Mouse (Mus musculus) limb, embryonic 14.5 days (tissue): Measurements from ENCODE around the gene Cmpk2. TPM values are rescaled to one million over a fixed set of nuclear protein-coding genes. Genes with fewer than 3 reads are reported as not detected.

Source experiments
- ATAC-seq: fragments of 200-750 bp; cut with Nextera tagmentation; 2 replicates; pipeline ENCODE4 v1.8.0; 2017; ENCODE audit warnings: low read depth, moderate number of reproducible peaks, moderate TSS enrichment; ENCODE audit not compliant: low FRiP score
- DNase-seq: peaks from one replicate; pipeline ENCODE4 v3.0.0-alpha.2; 2015; ENCODE audit warnings: low spot score
- H3K27ac ChIP-seq: fragments of 300-500 bp; sonication (generic); replicated peaks from 2 replicates; pipeline ENCODE4 v1.5.1; 2014; ENCODE audit warnings: low read depth, mild to moderate bottlenecking, low read length, moderate library complexity, mixed read lengths
- H3K27me3 ChIP-seq: fragments of 300-500 bp; sonication (generic); 2 replicates; pipeline ENCODE4 v1.6.1; 2014; ENCODE audit warnings: low read length, mixed read lengths; ENCODE audit not compliant: control insufficient read depth, insufficient read depth
- H3K36me3 ChIP-seq: fragments of 300-500 bp; sonication (generic); 2 replicates; pipeline ENCODE4 v1.6.1; 2014; ENCODE audit warnings: mild to moderate bottlenecking, low read length, moderate library complexity, mixed read lengths; ENCODE audit not compliant: control insufficient read depth, insufficient read depth
- H3K4me1 ChIP-seq: fragments of 300-500 bp; sonication (generic); 2 replicates; pipeline ENCODE4 v1.6.1; 2014; ENCODE audit warnings: antibody characterized with exemption, low read length, mixed read lengths; ENCODE audit not compliant: control insufficient read depth, insufficient read depth
- H3K4me2 ChIP-seq: fragments of 300-500 bp; sonication (generic); replicated peaks from 2 replicates; pipeline ENCODE4 v1.6.1; 2014; ENCODE audit warnings: low read depth, mild to moderate bottlenecking, low read length, moderate library complexity; ENCODE audit not compliant: severe bottlenecking
- H3K4me3 ChIP-seq: fragments of 300-500 bp; sonication (generic); replicated peaks from 2 replicates; pipeline ENCODE4 v1.5.1; 2014; ENCODE audit warnings: low read length
- H3K9ac ChIP-seq: fragments of 300-500 bp; sonication (generic); 2 replicates; pipeline ENCODE4 v1.6.1; 2014; ENCODE audit warnings: mild to moderate bottlenecking, low read depth, low read length, moderate library complexity; ENCODE audit not compliant: severe bottlenecking
- H3K9me3 ChIP-seq: fragments of 300-500 bp; sonication (generic); 2 replicates; pipeline ENCODE4 v1.6.1; 2016; ENCODE audit warnings: low read length; ENCODE audit not compliant: control insufficient read depth
- POLR2A ChIP-seq: fragments of 200-500 bp; IDR thresholded peaks from 2 replicates; pipeline ENCODE4 v1.8.0; 2012; ENCODE audit warnings: inconsistent platforms, mild to moderate bottlenecking, moderate library complexity, borderline replicate concordance; ENCODE audit not compliant: insufficient read depth, insufficient read length; ENCODE audit errors: extremely low read depth
- WGBS: fragments of 180-500 bp; shearing (Covaris S2); extraction: QIAGEN DNeasy Blood & Tissue Kit; methylation state at CpG from one replicate; pipeline ENCODE4 v1.1.7; 2014; 5-methylcytosine and 5-hydroxymethylcytosine counted together
- polyA plus RNA-seq, 2 experiments: library from polyadenylated mRNA; depleted of rRNA in 1 of 2; stranded (reverse) in 1 of 2; unstranded in 1 of 2; fragments of >200 nt; fragmentation: Nextera tagmentation in 1 of 2; extraction: Ambion mirVana in 1 of 2; gene quantifications; 2 replicates each; pipeline versions ENCODE4 v1.2.1 to v1.2.3; 2012 to 2014

The Cmpk2 gene
- polyA plus RNA-seq, 2 experiments, result 4.0 to 7.2 TPM

GRCm38 (mm10) chr12:26470042-26470409 lies 1.0 kb downstream of the Cmpk2 start:
- Histone ChIP-seq H3K27me3 (no peaks in the 10 kb centered on the region), H3K9me3 (no peaks in the 10 kb centered on the region), H3K4me2 (peak overlapping the region; percentile 100), H3K27ac (no peak overlapping the region; the same call in 1 of the 2 replicates), H3K4me1 (peaks cover 5% of the 10 kb centered on the region; the same call in 1 of the 2 replicates), H3K36me3 (no peaks in the 10 kb centered on the region), H3K9ac (peak overlapping the region; percentile 80; the same call in 1 of the 2 replicates), H3K4me3 (peak overlapping the region; percentile 63)
- DNase-seq (no peak), ATAC-seq (no peak)
- 30% methylated on average over 6 of the region's 6 CpGs for WGBS
- no peak for TF ChIP-seq POLR2A

GRCm38 (mm10) chr12:26471376-26471775 lies 2.4 kb downstream of the Cmpk2 start:
- no peak for TF ChIP-seq POLR2A
- no peak overlapping the region for H3K4me3 ChIP-seq
- H3K9ac ChIP-seq, result no peak overlapping the region
- no peaks in the 10 kb centered on the region for H3K36me3 ChIP-seq
- no peaks in the 10 kb centered on the region for H3K9me3 ChIP-seq
- no peak for DNase-seq
- H3K4me1 ChIP-seq, result peaks cover 5% of the 10 kb centered on the region; the same call in 1 of the 2 replicates
- H3K4me2 ChIP-seq, result no peak overlapping the region
- WGBS, result 76% methylated on average over 3 of the region's 3 CpGs
- no peak for ATAC-seq
- no peaks in the 10 kb centered on the region for H3K27me3 ChIP-seq
- H3K27ac ChIP-seq, result no peak overlapping the region

GRCm38 (mm10) chr12:26472770-26473481 lies 3.9 kb downstream of the Cmpk2 start:
- H3K4me3 ChIP-seq, result no peak overlapping the region
- no peaks in the 10 kb centered on the region; the same call in 1 of the 2 replicates for H3K36me3 ChIP-seq
- H3K9me3 ChIP-seq, result no peaks in the 10 kb centered on the region
- DNase-seq, result no peak
- 88% methylated on average over 3 of the region's 3 CpGs for WGBS
- peaks cover 5% of the 10 kb centered on the region; the same call in 1 of the 2 replicates for H3K4me1 ChIP-seq
- TF ChIP-seq POLR2A, result no peak
- H3K4me2 ChIP-seq, result no peak overlapping the region
- no peaks in the 10 kb centered on the region for H3K27me3 ChIP-seq
- no peak for ATAC-seq
- no peak overlapping the region for H3K27ac ChIP-seq
- H3K9ac ChIP-seq, result no peak overlapping the region

- WGBS, result 90% methylated on average over 6 of the region's 6 CpGs
- Histone ChIP-seq H3K4me1 (peaks cover 5% of the 10 kb centered on the region; the same call in 1 of the 2 replicates), H3K9ac (no peak overlapping the region), H3K36me3 (no peaks in the 10 kb centered on the region; the same call in 1 of the 2 replicates), H3K4me2 (no peak overlapping the region), H3K9me3 (no peaks in the 10 kb centered on the region), H3K27me3 (no peaks in the 10 kb centered on the region), H3K4me3 (no peak overlapping the region), H3K27ac (no peak overlapping the region)
- TF ChIP-seq POLR2A, result no peak
- no peak for ATAC-seq
- no peak for DNase-seq
These were observed 4.7 kb downstream of the Cmpk2 start for GRCm38 (mm10) chr12:26473746-26474145.

- Histone ChIP-seq H3K4me3 (no peak overlapping the region), H3K27me3 (no peaks in the 10 kb centered on the region), H3K27ac (no peak overlapping the region), H3K9me3 (no peaks in the 10 kb centered on the region), H3K36me3 (no peaks in the 10 kb centered on the region; the same call in 1 of the 2 replicates), H3K9ac (no peak overlapping the region), H3K4me2 (no peak overlapping the region), H3K4me1 (no peaks in the 10 kb centered on the region)
- ATAC-seq, result no peak
- TF ChIP-seq POLR2A, result no peak
- WGBS, result 88% methylated on average over 5 of the region's 5 CpGs
- no peak for DNase-seq
These were observed 8.2 kb downstream of the Cmpk2 start for GRCm38 (mm10) chr12:26477198-26477597.
